Mouse (Mus musculus) small intestine, adult 2 months (tissue): ENCODE results near the gene Snx5.

ENCODE experiments used
- CTCF ChIP-seq: fragments of 200-500 bp; IDR thresholded peaks from 2 replicates; pipeline ENCODE4 v1.5.1; 2012; ENCODE audit warnings: low read depth, mild to moderate bottlenecking, control low read depth, inconsistent platforms, low read length, moderate library complexity, mixed read lengths; ENCODE audit not compliant: insufficient replicate concordance, insufficient read length; ENCODE audit errors: extremely low read depth
- POLR2A ChIP-seq: fragments of 200-500 bp; IDR thresholded peaks from 2 replicates; pipeline ENCODE4 v1.6.1; 2012; ENCODE audit warnings: low read depth, mild to moderate bottlenecking, control low read depth, inconsistent platforms, low read length, moderate library complexity

DNA sequence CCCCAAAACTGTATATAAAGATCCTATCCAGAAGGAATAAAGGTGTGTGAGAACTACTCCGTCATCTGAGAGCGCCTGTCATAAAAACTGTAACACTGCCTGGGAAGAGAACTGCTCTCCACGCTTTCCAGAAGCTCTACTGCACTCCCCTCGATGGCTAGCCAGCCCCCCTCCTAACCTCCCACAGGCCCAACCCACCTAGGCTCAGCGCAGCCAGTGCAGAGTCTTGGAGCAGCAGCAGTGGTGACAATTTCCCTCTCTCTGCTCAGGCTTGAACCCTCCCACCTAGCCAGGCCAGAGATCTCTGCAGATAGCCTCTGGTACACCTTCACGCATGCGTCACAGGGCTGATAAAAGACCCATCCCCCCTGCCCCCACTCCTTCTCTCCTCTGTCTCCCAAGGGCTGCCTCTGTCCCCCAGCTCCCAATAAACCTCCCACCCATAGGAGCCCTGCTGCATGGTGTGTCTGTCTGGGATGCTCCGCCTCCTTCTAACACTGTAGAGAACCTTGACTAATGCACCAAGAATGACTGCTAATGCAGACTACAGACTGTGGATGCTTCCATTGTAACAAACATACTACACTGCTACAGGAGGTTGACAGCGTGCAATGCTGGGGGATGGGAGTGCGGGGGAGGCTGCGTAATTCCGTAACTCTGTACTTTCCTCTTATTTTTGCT is 43.7 kb downstream of the Snx5 start:
- no peak for TF ChIP-seq CTCF
- no peak for TF ChIP-seq POLR2A
